Mouse (Mus musculus) intestine, embryonic 14.5 days (tissue): ENCODE data around the gene Rft1. TPM values are rescaled to one million over a fixed set of nuclear protein-coding genes. Genes with fewer than 3 reads are reported as not detected.

Experiments
- ATAC-seq: fragments of 200-750 bp; cut with Nextera tagmentation; replicated peaks from 2 replicates; pipeline ENCODE4 v1.8.0; 2017; ENCODE audit warnings: low read depth, moderate number of reproducible peaks, moderate TSS enrichment, moderate library complexity; ENCODE audit not compliant: low FRiP score, low TSS enrichment
- DNase-seq: peaks from one replicate; pipeline ENCODE4 v3.0.0-alpha.2; 2018; ENCODE audit warnings: low spot score
- H3K27ac ChIP-seq: fragments of 300-500 bp; sonication (generic); 2 replicates; pipeline ENCODE4 v1.5.1; 2014; ENCODE audit warnings: low read depth, mild to moderate bottlenecking, control low read depth
- H3K27me3 ChIP-seq: fragments of 300-500 bp; sonication (generic); replicated peaks from 2 replicates; pipeline ENCODE4 v1.6.1; 2014; ENCODE audit warnings: low read length, control low read depth; ENCODE audit not compliant: control insufficient read depth, insufficient read depth
- H3K36me3 ChIP-seq: fragments of 300-500 bp; sonication (generic); 2 replicates; pipeline ENCODE4 v1.6.1; 2014; ENCODE audit warnings: low read length, control low read depth; ENCODE audit not compliant: control insufficient read depth, insufficient read depth
- H3K4me1 ChIP-seq: fragments of 300-500 bp; sonication (generic); replicated peaks from 2 replicates; pipeline ENCODE4 v1.6.1; 2014; ENCODE audit warnings: low read length, control low read depth, mixed read lengths; ENCODE audit not compliant: control insufficient read depth, insufficient read depth
- H3K4me2 ChIP-seq: fragments of 300-500 bp; sonication (generic); 2 replicates; pipeline ENCODE4 v1.6.1; 2014; ENCODE audit warnings: low read length
- H3K4me3 ChIP-seq: fragments of 300-500 bp; sonication (generic); 2 replicates; pipeline ENCODE4 v1.5.1; 2014; ENCODE audit warnings: low read depth, low read length, control low read depth, mixed read lengths
- H3K9ac ChIP-seq: fragments of 300-500 bp; sonication (generic); 2 replicates; pipeline ENCODE4 v1.6.1; 2014; ENCODE audit warnings: mild to moderate bottlenecking, low read length
- H3K9me3 ChIP-seq: fragments of 300-500 bp; sonication (generic); 2 replicates; pipeline ENCODE4 v1.6.1; 2016; ENCODE audit warnings: low read length, control low read depth; ENCODE audit not compliant: control insufficient read depth
- WGBS: fragments of 180-500 bp; shearing (Covaris S2); extraction: QIAGEN DNeasy Blood & Tissue Kit; methylation state at CpG from one replicate; pipeline ENCODE4 v1.1.7; 2014; 5-methylcytosine and 5-hydroxymethylcytosine counted together
- polyA plus RNA-seq: library from polyadenylated mRNA; unstranded; fragments of >200 nt; fragmentation: Nextera tagmentation; extraction: Ambion mirVana; gene quantifications from 2 replicates; pipeline ENCODE4 v1.2.1, GENCODE M21; 2014

The Rft1 gene
- polyA plus RNA-seq, 1 experiment from 2014 or later = 16.6 TPM

GRCm38 (mm10) chr14:30735810-30736209, 81.7 kb downstream of the Rft1 start:
- 72% methylated on average over 3 of the region's 3 CpGs for WGBS
- 0 out of 2 replicates have a peak, but pooled peaks cover 2% of the 10 kb centered on the region for H3K4me1 ChIP-seq
- no peaks in the 10 kb centered on the region for H3K36me3 ChIP-seq
- DNase-seq (no peak), ATAC-seq (no peak)
- no peak overlapping the region for H3K27ac ChIP-seq
- no peak overlapping the region for H3K4me2 ChIP-seq
- no peak overlapping the region for H3K9ac ChIP-seq
- H3K9me3 ChIP-seq = no peaks in the 10 kb centered on the region
- H3K4me3 ChIP-seq = no peak overlapping the region
- H3K27me3 ChIP-seq = no peaks in the 10 kb centered on the region

- Histone ChIP-seq H3K4me3 (no peak overlapping the region), H3K27me3 (no peaks in the 10 kb centered on the region), H3K4me1 (0 out of 2 replicates have a peak, but pooled peaks cover 2% of the 10 kb centered on the region), H3K27ac (no peak overlapping the region), H3K36me3 (no peaks in the 10 kb centered on the region), H3K9ac (no peak overlapping the region), H3K4me2 (no peak overlapping the region), H3K9me3 (no peaks in the 10 kb centered on the region)
- ATAC-seq (no peak), DNase-seq (no peak)
- WGBS = 91% methylated on average over 1 of the region's 1 CpGs
Measured at GRCm38 (mm10) chr14:30736413-30736812, 82.3 kb downstream of the Rft1 start.

Other genes starting within 250 kb of the Rft1 start
- gene Dcp1a, start 174.8 kb upstream of the Rft1 start, polyA plus RNA-seq = 25.9 and 29.5 TPM in 2 replicates
- 6.8 and 7.2 TPM in 2 replicates for gene Cacna1d, start 162.9 kb upstream of the Rft1 start, polyA plus RNA-seq
- gene Tkt, start 106.0 kb upstream of the Rft1 start, polyA plus RNA-seq = 134 and 167 TPM in 2 replicates
- gene Prkcd, start 28.1 kb upstream of the Rft1 start, polyA plus RNA-seq = 43.2 and 46.5 TPM in 2 replicates
- gene Sfmbt1, start 60.5 kb downstream of the Rft1 start, polyA plus RNA-seq = 12.6 and 14.9 TPM in 2 replicates
- gene Tmem110, start 171.2 kb downstream of the Rft1 start, polyA plus RNA-seq = 24.9 and 29.7 TPM in 2 replicates
- gene Mustn1, start 224.8 kb downstream of the Rft1 start, polyA plus RNA-seq = 6.6 TPM in 2 replicates
- gene Itih4, start 232.1 kb downstream of the Rft1 start, polyA plus RNA-seq = 0.05 TPM in 1 of 2 replicates, not detected in the other